Mouse (Mus musculus) forebrain, embryonic 12.5 days (tissue): Measurements from ENCODE around the gene Chmp6. TPM values are rescaled to one million over a fixed set of nuclear protein-coding genes. Genes with fewer than 3 reads are reported as not detected.

ENCODE experiments used
- ATAC-seq: fragments of 200-750 bp; cut with Nextera tagmentation; 2 replicates; pipeline ENCODE4 v1.8.0; 2017; ENCODE audit warnings: moderate TSS enrichment; ENCODE audit not compliant: low FRiP score
- H3K27ac ChIP-seq: fragments of 300-500 bp; sonication (generic); 2 replicates; pipeline ENCODE4 v1.5.1; 2016; ENCODE audit warnings: mild to moderate bottlenecking
- H3K27me3 ChIP-seq: fragments of 300-500 bp; sonication (generic); 2 replicates; pipeline ENCODE4 v1.6.1; 2016; ENCODE audit warnings: mild to moderate bottlenecking
- H3K36me3 ChIP-seq: fragments of 300-500 bp; sonication (generic); replicated peaks from 2 replicates; pipeline ENCODE4 v1.6.1; 2016; ENCODE audit warnings: mild to moderate bottlenecking
- H3K4me1 ChIP-seq: fragments of 300-500 bp; sonication (generic); 2 replicates; pipeline ENCODE4 v1.6.1; 2016
- H3K4me2 ChIP-seq: fragments of 300-500 bp; sonication (generic); 2 replicates; pipeline ENCODE4 v1.6.1; 2016; ENCODE audit warnings: mild to moderate bottlenecking, moderate library complexity
- H3K4me3 ChIP-seq: fragments of 300-500 bp; sonication (generic); replicated peaks from 2 replicates; pipeline ENCODE4 v1.5.1; 2016; ENCODE audit warnings: mild to moderate bottlenecking
- H3K9ac ChIP-seq: fragments of 300-500 bp; sonication (generic); 2 replicates; pipeline ENCODE4 v1.6.1; 2016; ENCODE audit warnings: mild to moderate bottlenecking
- H3K9me3 ChIP-seq: fragments of 300-500 bp; sonication (generic); 2 replicates; pipeline ENCODE4 v1.6.1; 2016
- WGBS: fragments of 180-500 bp; shearing (Covaris S2); methylation state at CpG from one replicate; pipeline ENCODE4 v1.1.7; 2016; 5-methylcytosine and 5-hydroxymethylcytosine counted together
- polyA plus RNA-seq: library from polyadenylated mRNA; unstranded; fragments of >200 nt; fragmentation: Nextera tagmentation; extraction: Ambion mirVana; gene quantifications from 2 replicates; pipeline ENCODE4 v1.2.1, GENCODE M21; 2016

Gene Chmp6
- polyA plus RNA-seq, 1 experiment from 2014 or later = 100 TPM

- no peak overlapping the region for H3K9ac ChIP-seq
- WGBS = 66% methylated on average over 5 of the region's 5 CpGs
- no peaks in the 10 kb centered on the region for H3K36me3 ChIP-seq
- H3K4me3 ChIP-seq = no peak overlapping the region
- ATAC-seq = no peak
- H3K27me3 ChIP-seq = no peaks in the 10 kb centered on the region
- H3K9me3 ChIP-seq = no peaks in the 10 kb centered on the region
- no peak overlapping the region for H3K27ac ChIP-seq
- peaks cover 13% of the 10 kb centered on the region; the same call in 1 of the 2 replicates for H3K4me1 ChIP-seq
- no peak overlapping the region for H3K4me2 ChIP-seq
Measured at GRCm38 (mm10) chr11:119952429-119953224, 39.4 kb downstream of the Chmp6 start.

GRCm38 (mm10) chr11:119954233-119954632 is 41.0 kb downstream of the Chmp6 start:
- Histone ChIP-seq H3K4me2 (no peak overlapping the region), H3K4me3 (no peak overlapping the region), H3K27ac (no peak overlapping the region), H3K9me3 (no peaks in the 10 kb centered on the region), H3K27me3 (no peaks in the 10 kb centered on the region), H3K36me3 (no peaks in the 10 kb centered on the region), H3K9ac (no peak overlapping the region), H3K4me1 (peaks cover 10% of the 10 kb centered on the region; the same call in 1 of the 2 replicates)
- WGBS = 78% methylated on average over 4 of the region's 4 CpGs
- no peak for ATAC-seq

- Histone ChIP-seq H3K9me3 (no peaks in the 10 kb centered on the region), H3K4me1 (peaks cover 10% of the 10 kb centered on the region; the same call in 1 of the 2 replicates), H3K27ac (peak overlapping the region; percentile 15; the same call in 1 of the 2 replicates), H3K36me3 (no peaks in the 10 kb centered on the region), H3K4me3 (no peak overlapping the region), H3K9ac (no peak overlapping the region), H3K4me2 (no peak overlapping the region), H3K27me3 (no peaks in the 10 kb centered on the region)
- ATAC-seq = no peak
- 80% methylated on average over 2 of the region's 2 CpGs for WGBS
Measured at GRCm38 (mm10) chr11:119954749-119955337, 41.6 kb downstream of the Chmp6 start.

GRCm38 (mm10) chr11:119955432-119955831 is 42.2 kb downstream of the Chmp6 start:
- no peaks in the 10 kb centered on the region for H3K9me3 ChIP-seq
- no peaks in the 10 kb centered on the region for H3K27me3 ChIP-seq
- H3K36me3 ChIP-seq = no peaks in the 10 kb centered on the region
- no peak overlapping the region for H3K4me2 ChIP-seq
- WGBS = 81% methylated on average over 3 of the region's 3 CpGs
- no peak overlapping the region for H3K9ac ChIP-seq
- peaks cover 10% of the 10 kb centered on the region; the same call in 1 of the 2 replicates for H3K4me1 ChIP-seq
- ATAC-seq = no peak
- no peak overlapping the region for H3K4me3 ChIP-seq
- no peak overlapping the region for H3K27ac ChIP-seq

GRCm38 (mm10) chr11:119956590-119956989 is 43.3 kb downstream of the Chmp6 start:
- Histone ChIP-seq H3K4me3 (no peak overlapping the region), H3K4me2 (no peak overlapping the region), H3K27ac (no peak overlapping the region), H3K4me1 (peaks cover 10% of the 10 kb centered on the region; the same call in 1 of the 2 replicates), H3K9me3 (no peaks in the 10 kb centered on the region), H3K27me3 (no peaks in the 10 kb centered on the region), H3K9ac (no peak overlapping the region), H3K36me3 (no peaks in the 10 kb centered on the region)
- no peak for ATAC-seq
- 84% methylated on average over 13 of the region's 13 CpGs for WGBS

- 87% methylated on average over 7 of the region's 7 CpGs for WGBS
- H3K4me2 ChIP-seq = no peak overlapping the region
- no peaks in the 10 kb centered on the region for H3K36me3 ChIP-seq
- no peak overlapping the region for H3K4me3 ChIP-seq
- 0 out of 2 replicates have a peak, but pooled peaks cover 2% of the 10 kb centered on the region for H3K4me1 ChIP-seq
- no peaks in the 10 kb centered on the region for H3K27me3 ChIP-seq
- no peak overlapping the region for H3K9ac ChIP-seq
- no peak for ATAC-seq
- no peak overlapping the region for H3K27ac ChIP-seq
- no peaks in the 10 kb centered on the region for H3K9me3 ChIP-seq
Measured at GRCm38 (mm10) chr11:119958856-119959255, 45.6 kb downstream of the Chmp6 start.

GRCm38 (mm10) chr11:119959714-119960113 is 46.5 kb downstream of the Chmp6 start:
- H3K27me3 ChIP-seq = no peaks in the 10 kb centered on the region
- H3K4me3 ChIP-seq = no peak overlapping the region
- no peak overlapping the region for H3K4me2 ChIP-seq
- WGBS = 68% methylated on average over 4 of the region's 4 CpGs
- H3K36me3 ChIP-seq = no peaks in the 10 kb centered on the region
- ATAC-seq = no peak
- H3K4me1 ChIP-seq = peaks cover 8% of the 10 kb centered on the region
- no peak overlapping the region for H3K27ac ChIP-seq
- no peak overlapping the region for H3K9ac ChIP-seq
- H3K9me3 ChIP-seq = no peaks in the 10 kb centered on the region

GRCm38 (mm10) chr11:119960671-119961070 is 47.4 kb downstream of the Chmp6 start:
- no peak overlapping the region for H3K9ac ChIP-seq
- WGBS = 95% methylated on average over 6 of the region's 6 CpGs
- no peak for ATAC-seq
- no peaks in the 10 kb centered on the region for H3K9me3 ChIP-seq
- no peaks in the 10 kb centered on the region for H3K27me3 ChIP-seq
- no peaks in the 10 kb centered on the region for H3K36me3 ChIP-seq
- no peak overlapping the region for H3K4me2 ChIP-seq
- peaks cover 17% of the 10 kb centered on the region for H3K4me1 ChIP-seq
- H3K27ac ChIP-seq = no peak overlapping the region
- no peak overlapping the region for H3K4me3 ChIP-seq

- H3K27me3 ChIP-seq = no peaks in the 10 kb centered on the region
- no peak overlapping the region for H3K27ac ChIP-seq
- no peak overlapping the region for H3K9ac ChIP-seq
- no peak overlapping the region for H3K4me2 ChIP-seq
- H3K9me3 ChIP-seq = no peaks in the 10 kb centered on the region
- H3K4me1 ChIP-seq = peaks cover 18% of the 10 kb centered on the region
- no peak for ATAC-seq
- H3K36me3 ChIP-seq = no peaks in the 10 kb centered on the region
- H3K4me3 ChIP-seq = no peak overlapping the region
- WGBS = 88% methylated on average over 3 of the region's 3 CpGs
Measured at GRCm38 (mm10) chr11:119961511-119961910, 48.3 kb downstream of the Chmp6 start.

- peaks cover 27% of the 10 kb centered on the region for H3K4me1 ChIP-seq
- no peaks in the 10 kb centered on the region for H3K36me3 ChIP-seq
- peak overlapping the region; percentile 38; the same call in 1 of the 2 replicates for H3K27ac ChIP-seq
- no peak overlapping the region for H3K4me3 ChIP-seq
- no peaks in the 10 kb centered on the region for H3K9me3 ChIP-seq
- no peak overlapping the region for H3K4me2 ChIP-seq
- no peak for ATAC-seq
- WGBS = 10% methylated on average over 9 of the region's 9 CpGs
- no peaks in the 10 kb centered on the region for H3K27me3 ChIP-seq
- 0 out of 2 replicates have a peak overlapping the region, but pooled peaks have one; percentile 2 for H3K9ac ChIP-seq
Measured at GRCm38 (mm10) chr11:119965053-119965452, 51.8 kb downstream of the Chmp6 start.

GRCm38 (mm10) chr11:119966294-119966693 is 53.1 kb downstream of the Chmp6 start:
- no peaks in the 10 kb centered on the region for H3K27me3 ChIP-seq
- H3K4me1 ChIP-seq = peaks cover 37% of the 10 kb centered on the region
- no peak overlapping the region for H3K27ac ChIP-seq
- H3K36me3 ChIP-seq = no peaks in the 10 kb centered on the region
- WGBS = 82% methylated on average over 6 of the region's 6 CpGs
- no peak overlapping the region for H3K4me2 ChIP-seq
- no peak overlapping the region for H3K4me3 ChIP-seq
- no peak overlapping the region for H3K9ac ChIP-seq
- H3K9me3 ChIP-seq = no peaks in the 10 kb centered on the region
- no peak for ATAC-seq

GRCm38 (mm10) chr11:119967401-119967800 is 54.2 kb downstream of the Chmp6 start:
- H3K27me3 ChIP-seq = no peaks in the 10 kb centered on the region
- no peak for ATAC-seq

More at GRCm38 (mm10) chr11:119967401-119967800, 54.2 kb downstream of the Chmp6 start:
- no peak overlapping the region for H3K4me2 ChIP-seq
- no peak overlapping the region for H3K27ac ChIP-seq
- H3K4me3 ChIP-seq = no peak overlapping the region
- no peak overlapping the region for H3K9ac ChIP-seq
- no peaks in the 10 kb centered on the region for H3K9me3 ChIP-seq
- no peaks in the 10 kb centered on the region for H3K36me3 ChIP-seq
- H3K4me1 ChIP-seq = peaks cover 37% of the 10 kb centered on the region
- WGBS = 69% methylated on average over 8 of the region's 8 CpGs
